Mouse (Mus musculus): ENCODE data around the gene Cend1.
"Not testable (repeated sequence)": the region's sequence is repeated elsewhere in the genome, so short reads cannot be mapped to it uniquely, and the experiment has no call there.

The Cend1 gene

GRCm38 (mm10) chr7:141429840-141430584 lies 721 bp upstream of the Cend1 start:
- no peak for DNase-seq (ENCODE audit: low spot score)

- DNase-seq (ENCODE audit: low spot score) = no peak
Measured at GRCm38 (mm10) chr7:141428701-141429100, 590 bp downstream of the Cend1 start.

- no peak for DNase-seq (ENCODE audit: low spot score)
Measured at GRCm38 (mm10) chr7:141426948-141427730, 2.2 kb downstream of the Cend1 start.

DNA sequence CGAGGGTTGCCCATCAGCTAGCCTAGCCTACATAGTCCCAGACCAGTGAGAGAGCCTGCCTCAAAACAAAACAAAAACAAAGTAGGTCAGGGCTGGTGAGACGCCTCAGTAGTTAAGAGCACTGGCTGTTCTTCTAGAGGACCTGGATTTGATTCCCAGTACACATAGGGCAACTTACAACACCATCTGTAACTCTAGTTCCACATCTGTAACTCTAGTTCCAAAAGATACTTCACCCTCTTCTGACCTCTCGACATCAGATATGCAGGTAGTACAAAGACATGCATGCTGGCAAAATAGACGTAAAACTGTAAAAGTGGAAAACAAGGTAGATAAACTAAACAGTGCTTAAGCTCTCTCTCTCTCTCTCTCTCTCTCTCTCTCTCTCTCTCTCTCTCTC lies 5.5 kb downstream of the Cend1 start:
- no peak for DNase-seq (ENCODE audit: low spot score)

DNA sequence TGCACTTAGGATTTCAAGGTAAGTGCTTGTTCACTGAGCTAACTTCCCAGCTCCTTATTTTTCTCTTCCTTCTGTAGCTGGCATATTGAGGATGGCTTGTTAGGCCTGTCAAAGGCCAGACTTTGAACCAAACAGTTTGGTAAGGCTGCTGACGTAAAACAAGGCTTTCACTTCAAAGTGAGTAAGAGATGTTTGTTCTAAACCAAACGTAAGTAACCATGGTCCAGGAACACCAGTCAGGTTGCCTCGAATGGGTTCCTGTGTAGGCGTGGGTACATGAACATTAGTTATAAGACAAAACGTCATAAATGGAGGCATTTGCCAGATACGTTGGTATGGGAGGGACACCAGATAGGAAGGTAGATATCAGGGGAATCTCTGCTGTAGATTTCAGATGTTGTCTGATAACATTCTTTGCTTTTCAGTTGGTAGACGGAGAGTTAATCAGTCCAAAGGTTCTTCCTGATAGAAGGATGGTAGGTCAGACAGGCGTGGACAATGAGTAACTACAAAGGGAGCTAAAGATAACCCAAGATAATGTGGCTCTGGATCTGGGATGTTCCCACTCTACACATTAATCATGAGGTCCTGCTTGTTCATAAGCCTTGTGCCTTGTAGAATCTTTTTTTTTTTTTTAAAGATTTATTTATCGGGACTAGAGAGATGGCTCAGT lies 9.1 kb downstream of the Cend1 start:
- no peak for DNase-seq (ENCODE audit: low spot score)

- DNase-seq (ENCODE audit: low spot score) = no peak
Measured at GRCm38 (mm10) chr7:141418970-141419369, 10.3 kb downstream of the Cend1 start.

DNA sequence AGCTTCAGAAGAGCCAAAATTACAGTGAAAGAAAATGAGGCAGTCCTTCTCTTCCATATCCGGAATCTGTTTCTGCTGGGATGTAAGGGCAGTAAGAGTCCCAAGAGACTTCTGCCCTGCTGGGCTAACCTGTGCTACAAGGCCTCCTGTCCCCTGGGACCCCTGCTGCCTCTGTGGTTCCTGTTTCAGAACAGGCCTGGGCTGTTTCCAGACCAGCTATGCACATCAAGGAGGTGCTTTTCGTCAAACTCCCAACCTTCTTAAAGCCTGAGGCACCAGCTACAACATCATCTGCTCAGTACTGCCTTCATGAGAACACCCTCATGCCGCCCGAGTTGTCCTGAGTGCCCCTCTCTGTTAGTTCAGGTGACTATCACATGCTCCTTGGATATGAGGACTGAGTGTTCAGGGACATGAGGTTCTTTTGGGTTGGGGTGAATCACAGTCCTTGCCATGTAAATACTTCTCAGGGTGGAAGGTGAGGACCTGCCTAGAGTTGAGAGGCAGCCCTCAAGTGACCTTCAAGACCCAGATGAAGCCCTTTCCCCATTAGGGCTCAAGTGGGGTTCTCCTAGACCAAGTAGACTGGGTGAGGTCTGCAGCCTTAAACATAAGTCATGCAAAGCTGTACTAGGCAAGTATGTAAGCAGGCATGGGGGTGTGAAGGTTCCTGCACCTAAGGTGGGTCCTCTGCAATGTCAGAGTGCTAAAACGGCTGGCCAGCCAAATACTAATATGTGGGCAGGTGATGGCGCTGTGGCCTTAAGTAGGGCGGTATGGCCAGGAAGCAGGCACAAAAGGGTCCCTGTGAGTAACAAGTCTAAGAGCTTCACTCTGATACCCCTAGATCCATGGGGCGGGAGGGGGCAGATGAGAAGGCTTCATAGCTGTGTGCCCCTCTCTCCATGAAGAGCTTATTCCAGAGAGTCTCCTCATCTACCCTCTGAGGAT lies 11.3 kb downstream of the Cend1 start:
- DNase-seq (ENCODE audit: low spot score) = no peak

DNA sequence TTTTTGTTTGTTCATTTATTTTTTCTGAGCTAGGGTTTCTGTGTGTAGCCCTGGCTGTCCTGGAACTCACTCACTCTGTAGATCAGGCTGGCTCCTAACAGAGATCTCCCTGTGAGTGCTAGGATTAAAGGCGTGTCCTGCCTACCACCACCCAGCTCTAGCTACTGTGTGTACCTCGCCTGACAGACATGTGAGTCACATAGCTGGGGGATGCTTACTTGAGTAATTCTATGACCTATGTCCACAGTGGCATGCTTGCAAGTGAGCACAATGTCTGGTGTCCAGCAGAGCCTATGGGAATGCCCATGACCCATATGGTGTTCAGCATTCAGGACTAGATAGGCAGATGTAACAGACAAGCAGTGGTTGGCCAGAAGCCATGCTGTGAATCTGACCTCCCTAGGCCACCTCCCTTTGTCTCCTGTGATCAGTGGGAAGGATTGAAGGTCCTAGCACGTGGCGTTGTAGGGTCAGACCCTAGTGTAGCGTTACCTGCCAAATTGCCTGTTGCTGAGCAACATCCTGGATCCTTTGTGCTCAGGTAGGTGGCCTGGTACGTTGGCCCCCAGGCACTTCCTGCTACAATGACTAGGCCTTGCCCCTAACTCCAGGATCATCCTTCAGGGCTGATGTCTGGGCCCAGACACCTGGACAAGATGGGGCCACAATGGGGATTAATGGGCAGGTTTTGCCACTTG lies 13.0 kb downstream of the Cend1 start:
- no peak for DNase-seq (ENCODE audit: low spot score)

DNA sequence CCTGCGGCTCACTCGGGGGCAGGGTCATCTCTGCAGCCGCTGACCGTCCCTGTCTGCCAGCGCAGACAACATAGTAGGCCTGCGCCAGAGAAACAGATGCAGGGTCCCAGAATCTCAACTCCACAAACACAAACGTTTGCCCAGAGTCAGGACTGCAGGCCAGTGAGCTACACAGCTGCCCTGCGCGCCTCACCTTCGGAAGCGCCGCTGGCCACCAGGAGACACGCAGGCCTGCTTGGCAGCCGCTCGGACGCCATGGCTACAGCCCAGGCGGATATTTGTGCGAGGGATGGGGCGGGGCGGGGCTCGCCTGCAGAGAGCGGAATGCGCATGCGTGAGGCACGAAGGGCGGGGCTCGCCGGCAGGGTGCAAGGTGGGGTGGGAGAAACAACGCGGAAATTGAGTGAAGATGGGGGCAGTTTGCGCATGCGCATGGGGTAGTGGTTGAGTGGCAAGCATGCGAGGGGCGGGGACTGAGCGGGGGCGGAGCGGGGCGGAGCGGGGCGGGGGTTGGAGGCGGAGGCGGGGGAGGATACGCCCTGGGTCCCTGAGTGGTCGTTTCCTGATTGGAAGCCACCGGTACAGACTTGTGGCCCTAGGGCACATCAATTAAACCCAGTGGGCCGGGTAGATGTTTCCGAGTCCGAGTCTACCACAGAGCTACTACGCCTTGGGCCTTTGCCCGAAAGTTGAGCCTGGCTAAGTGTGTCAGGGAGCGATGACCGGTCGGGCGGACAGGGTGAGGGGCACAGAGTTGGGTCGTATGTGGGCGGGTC lies 15.3 kb downstream of the Cend1 start, which contains the start of gene Gatd1:
TSS of gene Gatd1 (minus strand) at position 328 of the 776 bp plus-strand sequence.
- peak; percentile 100 for DNase-seq (ENCODE audit: low spot score)

DNA sequence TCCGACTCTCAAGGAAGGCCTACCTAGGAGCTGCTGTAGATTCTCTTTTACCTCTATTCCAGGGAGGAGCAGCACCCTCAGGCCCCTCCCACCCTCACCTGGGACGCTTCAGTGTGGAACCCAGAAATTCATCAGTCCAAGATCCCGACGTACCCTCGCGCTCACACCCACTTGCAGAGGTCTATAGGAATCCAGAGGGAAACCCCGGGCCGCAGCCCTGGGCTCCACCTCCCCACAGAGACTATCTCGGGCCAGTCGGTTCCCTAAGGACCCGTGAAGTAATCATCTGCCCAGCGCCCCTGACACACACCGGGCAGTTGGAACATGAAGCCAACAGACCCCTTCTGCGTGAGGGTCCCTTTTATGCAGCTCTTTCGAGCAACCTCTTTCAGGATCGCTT lies 16.0 kb downstream of the Cend1 start:
- DNase-seq (ENCODE audit: low spot score) = no peak

DNA sequence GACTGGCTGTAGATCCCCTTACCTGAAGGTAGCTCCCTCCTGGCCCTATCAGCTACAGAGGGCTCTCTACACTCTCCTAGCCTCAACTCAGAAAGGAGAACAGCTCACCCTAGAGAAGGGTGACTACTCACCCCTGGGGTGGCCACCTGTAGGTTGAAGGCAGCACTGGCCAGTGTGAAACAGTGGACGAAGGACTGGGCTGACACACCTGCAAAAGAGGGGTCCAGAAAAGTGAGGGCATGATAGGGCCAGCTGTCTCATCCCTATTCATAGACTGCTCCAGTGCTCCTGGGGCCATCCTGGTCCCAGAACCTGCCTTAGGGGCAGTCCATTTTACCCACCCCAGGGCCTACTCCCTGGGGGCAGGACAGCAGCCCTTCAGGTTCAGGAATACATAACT lies 17.6 kb downstream of the Cend1 start:
- no peak for DNase-seq (ENCODE audit: low spot score)

DNA sequence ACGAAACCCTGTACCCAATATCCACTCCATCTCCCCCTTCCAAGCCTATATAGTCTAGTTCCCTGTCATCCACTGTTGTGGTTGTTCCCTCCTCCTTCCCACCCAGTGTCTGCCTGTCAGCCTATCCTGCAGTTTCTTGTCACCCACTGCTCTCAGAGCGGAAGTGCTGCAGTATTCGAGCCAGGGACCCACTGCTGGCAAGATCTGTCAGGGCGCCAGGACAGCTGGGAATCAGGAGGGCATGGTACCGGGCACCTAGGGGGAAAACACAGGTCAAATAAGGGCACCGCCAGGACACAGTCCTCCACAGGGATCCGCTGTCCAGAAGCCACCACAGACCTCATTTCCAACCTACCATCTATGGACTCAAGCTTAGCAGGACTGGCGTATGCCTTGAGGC lies 18.7 kb downstream of the Cend1 start:
- DNase-seq (ENCODE audit: low spot score) = no peak

- peak; percentile 76 for DNase-seq (ENCODE audit: low spot score)
Measured at GRCm38 (mm10) chr7:141408833-141409232, 20.5 kb downstream of the Cend1 start.

- DNase-seq (ENCODE audit: low spot score) = not testable (repeated sequence)
Measured at GRCm38 (mm10) chr7:141407670-141408069, 21.6 kb downstream of the Cend1 start.

DNA sequence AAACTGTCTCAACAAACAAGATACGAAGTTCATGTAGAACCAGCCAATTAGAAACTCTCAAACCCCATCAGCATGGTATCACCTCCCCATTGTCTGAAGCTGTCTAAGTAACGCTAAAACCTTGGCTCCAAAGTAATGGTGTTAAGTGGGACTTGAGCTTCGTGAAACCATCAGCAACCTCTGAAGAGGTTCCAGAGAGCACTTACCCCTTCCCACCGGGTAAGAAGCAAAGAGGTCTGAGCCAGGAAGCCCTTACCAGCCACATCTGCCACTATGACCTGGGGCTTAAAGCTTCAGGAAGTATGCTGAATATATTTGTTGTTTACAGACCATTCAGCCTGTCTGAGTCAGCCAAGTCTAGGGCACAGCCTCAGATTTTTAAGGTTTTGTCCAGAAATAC lies 23.8 kb downstream of the Cend1 start:
- DNase-seq (ENCODE audit: low spot score) = no peak

- DNase-seq (ENCODE audit: low spot score) = no peak
Measured at GRCm38 (mm10) chr7:141403305-141403704, 26.0 kb downstream of the Cend1 start.

DNA sequence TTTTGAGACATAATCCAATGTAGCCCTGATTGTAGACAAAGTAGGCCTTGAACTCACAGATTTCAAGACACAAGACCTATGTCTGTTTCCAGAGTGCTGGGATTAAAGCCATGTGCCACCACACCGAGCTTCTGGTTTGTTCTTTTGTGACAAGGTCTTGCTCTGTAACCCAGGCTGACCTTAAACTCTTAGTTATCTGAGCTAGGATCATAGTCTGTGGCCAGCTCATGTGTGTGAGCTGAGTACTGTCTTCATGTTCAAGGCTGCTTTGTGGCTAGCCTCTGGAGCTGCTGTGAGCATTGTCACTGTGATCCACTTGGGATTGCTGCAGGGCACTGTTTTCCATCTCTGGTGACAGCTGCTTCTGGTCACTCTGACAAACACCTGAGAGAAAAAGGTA lies 33.9 kb downstream of the Cend1 start:
- no peak for DNase-seq (ENCODE audit: low spot score)

- peak; percentile 88 for DNase-seq (ENCODE audit: low spot score)
Measured at GRCm38 (mm10) chr7:141394771-141395170, 34.5 kb downstream of the Cend1 start.

- peak; percentile 72 for DNase-seq (ENCODE audit: low spot score)
Measured at GRCm38 (mm10) chr7:141394158-141394557, 35.1 kb downstream of the Cend1 start.

DNA sequence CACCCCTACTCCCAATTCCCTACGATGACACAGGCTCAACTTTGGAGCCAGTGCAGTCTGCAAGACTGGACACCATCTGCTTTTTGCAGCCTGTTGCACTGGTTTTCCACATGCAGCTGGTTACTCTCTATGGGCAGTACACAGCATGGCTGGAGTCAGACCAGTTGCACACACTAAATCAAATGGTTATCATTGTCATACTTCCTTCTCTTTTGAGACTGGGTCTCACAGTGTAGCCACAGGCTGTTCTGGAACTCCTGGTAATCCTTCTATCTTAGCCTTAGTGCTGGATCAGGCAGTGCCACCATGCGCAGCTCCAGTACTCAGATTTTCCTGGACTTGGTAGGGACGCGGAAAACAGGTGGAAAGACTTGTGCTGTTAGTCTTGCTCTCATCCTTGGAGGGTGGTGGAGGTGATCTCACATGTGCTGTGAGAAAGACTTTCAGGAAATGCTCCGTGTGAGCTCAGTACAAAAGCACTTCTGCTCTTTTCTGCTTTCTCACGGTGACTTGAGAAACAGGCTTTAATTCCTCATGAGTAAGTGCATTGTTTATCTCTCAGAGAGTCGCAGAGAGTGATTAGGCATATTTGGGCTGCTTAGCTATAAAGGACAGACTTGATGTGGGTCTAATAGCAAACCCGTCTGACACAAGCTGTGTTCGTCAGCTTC lies 36.6 kb downstream of the Cend1 start:
- peak; percentile 86 for DNase-seq (ENCODE audit: low spot score)

All from c-Kit-positive CD71-positive TER-119-positive erythroid progenitor cells, embryonic 14.5 days (primary cell).